Mouse (Mus musculus) erythroblast, embryonic 14.5 days (primary cell): ENCODE data around the gene Csgalnact2.

ENCODE experiments used
- GATA1 ChIP-seq: IDR thresholded peaks from 2 replicates; pipeline ENCODE4 v1.6.1; 2012; ENCODE audit warnings: low read length, inconsistent platforms, mixed read lengths
- TAL1 ChIP-seq: IDR thresholded peaks from 3 replicates; pipeline ENCODE4 v1.6.1; 2012; ENCODE audit warnings: low read length, inconsistent platforms, mixed read lengths

GRCm38 (mm10) chr6:118150128-118150527 is 11.2 kb upstream of the Csgalnact2 start:
- TF ChIP-seq TAL1 (no peak), GATA1 (no peak)
